Mouse (Mus musculus) regulatory T cell (primary cell): Measurements from ENCODE around the gene Ift22.

Source experiments
- in situ Hi-C: fragments of 300-600 bp; cut with MboI, MseI; formaldehyde crosslinking; loops from one replicate; pipeline ENCODE4 v1.15.1; 2025; ENCODE audit warnings: high pct_unique_total_duplicates

The Ift22 gene

DNA sequence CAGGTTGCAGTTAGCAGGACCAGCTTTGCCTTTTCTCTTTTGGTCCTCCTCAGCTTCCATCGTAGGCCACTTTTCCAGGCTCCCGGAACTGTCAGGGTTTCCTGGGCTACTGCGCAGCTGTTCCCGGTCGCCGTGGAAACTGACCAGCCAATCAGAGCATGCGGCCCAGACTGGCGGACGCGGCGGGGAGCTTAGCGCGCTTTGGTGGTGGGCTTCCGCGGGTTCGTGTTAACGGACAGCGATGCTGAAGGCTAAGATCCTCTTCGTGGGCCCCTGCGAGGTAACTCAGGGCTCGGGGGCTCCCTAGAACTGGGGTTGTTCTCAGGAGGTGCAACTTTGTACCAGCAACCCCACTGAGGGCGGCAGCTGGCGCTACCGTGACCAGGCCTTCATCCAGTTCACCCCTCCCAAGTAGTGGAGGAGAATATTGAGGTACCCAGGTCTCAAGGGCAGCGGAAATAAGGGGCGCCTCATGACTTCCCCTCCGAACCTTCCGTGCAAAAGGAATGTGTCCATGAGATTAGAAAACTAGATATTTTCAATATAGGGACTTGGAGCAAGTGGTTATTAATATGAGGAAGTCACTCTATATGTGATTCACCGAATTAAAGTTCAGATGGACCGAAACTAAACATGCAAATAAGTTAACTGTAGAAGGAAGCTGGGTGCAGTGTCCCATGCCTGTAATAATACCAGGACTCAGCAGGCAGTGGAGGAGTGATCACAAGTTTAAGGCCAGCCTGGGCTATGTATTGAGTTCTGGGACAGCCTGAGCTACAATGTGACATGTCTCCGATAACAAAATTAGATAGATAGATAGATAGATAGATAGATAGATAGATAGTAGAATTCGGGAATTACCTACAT lies at the start of gene Ift22:
Gene Ift22 (plus strand): TSS at position 160 of the 867 bp plus-strand sequence.
- in situ Hi-C loops: no loop called here

DNA sequence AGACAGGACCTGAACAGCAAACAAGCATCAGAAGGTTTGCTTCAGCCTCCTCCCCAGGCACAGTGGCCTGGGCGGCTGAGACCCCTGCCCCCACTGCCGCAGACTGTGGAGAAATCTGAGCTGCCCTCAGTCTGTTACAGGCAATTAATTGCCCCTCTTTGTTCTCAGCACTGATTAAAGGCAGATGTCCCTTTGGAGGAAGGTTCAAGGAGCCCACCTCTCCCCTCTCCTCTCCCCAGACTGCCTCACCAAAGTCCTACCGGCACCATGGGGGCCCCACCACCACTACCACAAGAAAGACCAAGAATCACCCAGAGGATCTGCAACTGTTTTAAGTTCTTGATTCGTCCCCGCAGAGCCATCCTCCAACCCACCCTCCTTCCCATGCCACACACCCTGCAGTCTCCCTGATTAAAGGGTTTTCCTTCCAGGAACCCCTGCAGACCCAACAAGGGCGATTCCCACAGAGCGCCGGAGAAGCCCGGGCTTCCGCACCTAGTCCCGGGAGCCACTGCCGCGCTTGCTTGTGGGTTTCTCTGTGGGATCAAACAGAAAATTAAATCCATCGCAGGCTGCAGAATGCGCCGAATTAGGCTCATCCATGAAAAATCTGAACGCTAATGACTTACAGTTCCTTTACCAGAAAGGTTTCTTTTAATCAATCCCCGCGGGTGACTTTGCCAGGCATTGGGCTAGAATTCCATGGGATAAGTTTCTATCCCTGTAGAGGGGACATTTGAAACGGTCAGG lies 46.6 kb upstream of the Ift22 start:
- in situ Hi-C loops: no loop called here

DNA sequence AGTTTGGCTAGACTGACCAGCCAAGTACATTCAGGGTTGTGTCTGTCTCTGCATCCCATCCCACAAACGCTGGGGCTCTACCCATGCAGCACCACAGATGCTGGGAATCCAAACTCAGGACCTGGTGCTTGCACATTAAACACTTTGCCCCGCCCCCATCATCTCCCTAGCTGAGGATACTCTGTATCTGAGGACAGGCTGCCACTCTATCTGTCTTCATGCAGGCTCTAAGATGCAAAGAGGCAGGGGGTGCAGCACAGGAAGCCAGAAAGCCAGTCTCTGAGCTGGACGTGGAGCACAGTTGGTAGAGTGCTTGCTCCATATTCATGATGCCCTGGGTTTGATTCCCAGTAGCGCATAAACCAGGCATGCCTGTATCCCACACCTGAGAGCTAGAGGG lies 45.1 kb upstream of the Ift22 start:
- in situ Hi-C loops: no loop called here

DNA sequence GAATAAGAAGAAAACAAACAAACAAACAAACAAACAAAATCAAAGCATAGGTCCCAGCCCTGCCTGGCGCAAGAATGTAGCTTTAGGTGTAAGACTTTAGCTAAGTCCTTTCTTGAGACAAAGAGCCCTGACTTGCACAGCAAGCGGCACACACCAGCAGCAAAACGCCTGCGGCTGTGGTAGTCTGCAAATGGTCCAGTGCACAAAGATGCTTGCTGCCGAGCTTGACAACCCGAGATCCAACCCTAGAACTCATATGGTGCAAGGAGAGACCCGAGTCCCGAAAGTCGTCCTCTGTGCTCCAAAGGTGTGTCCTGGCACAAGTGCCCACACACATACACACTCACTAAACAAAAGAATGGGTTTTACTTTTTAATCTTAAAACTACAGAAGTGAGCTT lies 44.7 kb upstream of the Ift22 start:
- in situ Hi-C loops: no loop called here

DNA sequence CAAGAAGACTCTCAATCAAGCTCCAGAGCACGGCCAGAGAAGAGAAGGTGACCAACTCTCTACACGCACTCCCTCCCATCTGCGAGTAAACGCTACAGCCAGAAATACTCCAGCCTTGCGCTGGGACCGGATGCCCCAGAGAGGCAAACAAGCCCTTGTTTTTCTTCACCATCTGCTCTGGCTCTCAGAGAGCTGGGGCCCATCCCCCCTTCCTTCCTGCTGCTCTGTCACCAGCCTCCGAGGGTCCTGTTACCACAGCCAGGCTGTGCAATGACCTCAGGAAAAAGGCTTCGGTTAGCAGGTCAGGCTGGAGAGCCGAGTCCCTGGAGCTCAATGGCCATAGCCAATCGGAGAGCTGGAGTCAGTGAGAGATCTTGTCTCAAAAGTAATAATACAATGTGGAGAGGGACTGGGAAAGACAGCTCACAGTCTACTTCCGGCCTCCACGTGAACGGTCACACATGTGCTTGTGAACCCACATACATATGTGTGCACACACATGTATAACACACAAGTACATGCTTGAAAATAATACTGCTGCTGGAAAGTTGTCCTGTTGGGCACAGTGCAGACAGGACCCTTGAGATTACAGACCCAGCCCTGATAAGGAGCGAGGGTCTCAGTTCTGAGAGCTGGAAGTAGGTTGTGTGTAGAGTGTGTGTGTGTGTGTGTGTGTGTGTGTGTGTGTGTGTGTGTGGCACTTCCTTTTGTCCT lies 43.8 kb upstream of the Ift22 start:
- in situ Hi-C loops: no loop called here

DNA sequence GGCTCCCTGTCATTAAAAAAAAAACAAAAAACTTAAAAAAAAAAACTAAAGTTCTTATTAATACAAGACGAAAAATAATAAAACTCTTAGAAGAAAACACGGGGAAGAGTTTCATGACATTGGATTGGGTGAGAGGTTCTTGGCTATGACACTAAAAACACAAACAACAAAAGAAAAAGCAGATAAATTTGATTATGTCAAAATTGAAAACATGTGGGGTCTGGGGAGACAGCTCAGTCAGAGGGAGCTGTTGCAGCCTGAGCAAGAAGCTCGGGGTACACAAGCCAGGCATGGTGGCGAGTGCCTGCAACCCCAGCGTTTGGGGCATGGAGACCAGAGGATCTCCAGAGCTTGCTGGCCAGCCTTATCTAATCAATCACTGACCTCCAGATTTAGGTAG lies 40.2 kb upstream of the Ift22 start:
- in situ Hi-C loops: no loop called here

DNA sequence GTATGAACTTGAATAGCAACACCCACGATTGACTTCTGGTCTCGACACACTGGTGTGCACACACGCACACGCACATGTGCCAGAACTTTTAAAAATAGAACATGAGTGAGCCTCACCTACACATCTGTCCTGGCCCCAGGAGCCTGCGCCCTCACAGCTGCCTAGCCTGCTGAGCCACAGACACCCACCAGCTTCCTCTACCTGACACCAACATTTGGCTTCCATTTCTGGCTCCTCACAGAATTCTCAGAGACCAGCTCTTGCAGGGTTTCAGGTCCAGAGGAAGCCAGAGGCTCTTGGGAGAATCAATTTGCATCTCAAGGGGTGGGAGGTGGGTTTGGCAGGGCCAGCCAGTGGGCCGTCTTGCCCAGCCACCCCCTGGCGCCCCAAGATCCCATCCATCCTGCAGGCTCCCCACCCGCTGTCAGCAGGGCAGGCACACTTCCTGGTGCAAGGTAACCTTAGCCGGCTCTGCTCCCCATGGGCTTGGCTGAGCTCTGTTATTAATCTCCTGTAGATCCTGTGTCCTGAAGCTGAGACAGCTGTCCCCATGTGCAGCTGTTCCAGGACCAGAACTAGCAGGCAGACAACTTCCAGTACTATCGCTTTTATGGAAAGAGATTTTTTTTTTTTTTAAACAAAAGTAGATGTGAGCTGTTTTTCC lies 38.4 kb upstream of the Ift22 start:
- in situ Hi-C loops: loop anchor here (10.0 kb wide), 1 partner anchor 375 kb away; no protein-coding TSS in a partner anchor

DNA sequence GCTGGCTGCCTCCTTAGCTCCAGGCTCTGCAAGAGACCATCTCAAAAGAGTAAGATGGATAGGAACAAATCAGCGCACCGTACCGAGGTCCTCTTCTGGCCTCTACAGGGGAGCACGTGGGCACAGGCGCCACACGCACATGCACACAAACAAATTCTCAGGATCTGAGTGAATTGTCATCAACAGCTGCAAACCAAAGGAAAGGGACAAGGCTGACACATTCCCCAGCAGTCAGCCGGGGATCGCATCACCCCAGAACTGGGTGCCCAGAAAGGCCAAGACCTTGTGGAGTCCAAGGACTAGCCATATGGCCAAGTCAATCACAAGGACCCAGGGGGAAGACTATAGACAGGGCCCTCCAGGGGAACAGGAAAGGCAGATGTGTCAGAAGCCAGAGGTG lies 35.5 kb upstream of the Ift22 start:
- in situ Hi-C loops: loop anchor here (10.0 kb wide), 1 partner anchor 378 kb away; no protein-coding TSS in a partner anchor

DNA sequence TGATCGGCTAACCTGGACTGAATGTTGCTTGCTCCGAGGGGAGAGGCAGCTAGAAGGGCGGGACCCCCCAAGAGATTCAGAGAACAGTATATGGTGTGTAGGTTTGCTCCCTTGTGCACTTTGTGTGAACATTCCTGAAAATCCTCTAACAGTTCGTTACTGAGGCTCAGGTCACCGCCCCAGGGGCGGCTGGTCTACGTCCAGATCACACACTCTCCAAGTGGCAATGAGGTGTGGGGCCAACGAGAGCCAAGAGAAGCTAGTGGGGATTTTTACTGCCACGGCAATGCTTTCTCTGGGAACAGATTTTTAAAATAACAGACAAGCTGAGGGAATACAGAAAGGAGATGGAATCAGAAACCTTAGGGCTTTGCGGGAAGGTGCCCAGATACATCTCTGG lies 33.7 kb upstream of the Ift22 start:
- in situ Hi-C loops: loop anchor here (10.0 kb wide), 1 partner anchor 379 kb away; no protein-coding TSS in a partner anchor

DNA sequence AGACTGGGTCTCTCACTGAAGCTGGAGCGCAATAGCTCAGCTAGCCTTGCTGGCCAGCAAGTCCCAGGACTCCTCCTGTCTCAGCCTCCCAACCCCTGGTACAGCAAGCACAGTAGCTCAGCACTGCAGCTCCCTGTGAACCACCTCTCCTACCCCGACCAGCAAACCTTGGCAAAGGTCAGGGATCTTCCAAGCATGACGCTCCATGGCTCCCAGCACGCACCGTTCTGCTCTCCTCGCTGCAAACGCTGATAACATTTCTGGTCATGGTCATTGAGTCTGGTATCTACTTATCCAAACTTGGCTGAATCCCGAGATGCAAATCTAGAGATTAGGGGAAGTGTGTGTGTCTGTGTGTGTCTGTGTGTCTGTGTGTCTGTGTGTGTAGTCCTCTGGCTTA lies 27.8 kb upstream of the Ift22 start:
- in situ Hi-C loops: loop anchor here (5.0 to 10.0 kb wide), 2 partner anchors 88 to 1415 kb away; no protein-coding TSS in a partner anchor

DNA sequence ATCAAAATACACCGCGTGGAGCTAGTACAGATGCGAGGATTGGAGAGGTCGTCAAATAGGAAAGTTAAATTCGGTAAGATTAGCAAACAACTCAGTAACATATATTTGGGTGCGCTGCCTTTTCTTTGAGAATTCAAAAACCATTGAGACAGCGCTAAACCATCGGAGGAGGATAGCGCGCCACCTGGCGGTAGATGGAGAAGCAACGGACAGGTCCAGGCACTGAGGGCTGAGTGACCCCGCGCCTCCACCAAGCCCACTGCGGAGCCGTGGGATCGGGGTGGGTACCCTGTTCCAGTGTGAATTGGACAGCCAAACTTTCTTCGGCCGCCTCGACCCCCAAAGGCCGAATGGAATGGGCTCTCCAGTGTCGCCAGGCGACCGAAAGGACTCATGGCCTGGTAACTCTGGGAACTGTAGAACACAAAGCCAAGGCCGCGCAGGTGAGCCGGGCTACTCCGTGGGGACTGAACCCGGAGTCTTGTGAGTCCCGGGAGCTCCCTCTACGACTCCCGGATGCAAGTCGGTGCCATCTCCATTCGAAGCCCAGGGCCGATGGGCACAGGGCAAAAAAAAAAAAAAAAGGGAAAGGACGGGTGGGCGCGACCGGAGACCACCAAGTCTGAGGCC lies 26.5 kb upstream of the Ift22 start:
- in situ Hi-C loops: loop anchor here (5.0 to 10.0 kb wide), 2 partner anchors 89 to 1417 kb away; no protein-coding TSS in a partner anchor

DNA sequence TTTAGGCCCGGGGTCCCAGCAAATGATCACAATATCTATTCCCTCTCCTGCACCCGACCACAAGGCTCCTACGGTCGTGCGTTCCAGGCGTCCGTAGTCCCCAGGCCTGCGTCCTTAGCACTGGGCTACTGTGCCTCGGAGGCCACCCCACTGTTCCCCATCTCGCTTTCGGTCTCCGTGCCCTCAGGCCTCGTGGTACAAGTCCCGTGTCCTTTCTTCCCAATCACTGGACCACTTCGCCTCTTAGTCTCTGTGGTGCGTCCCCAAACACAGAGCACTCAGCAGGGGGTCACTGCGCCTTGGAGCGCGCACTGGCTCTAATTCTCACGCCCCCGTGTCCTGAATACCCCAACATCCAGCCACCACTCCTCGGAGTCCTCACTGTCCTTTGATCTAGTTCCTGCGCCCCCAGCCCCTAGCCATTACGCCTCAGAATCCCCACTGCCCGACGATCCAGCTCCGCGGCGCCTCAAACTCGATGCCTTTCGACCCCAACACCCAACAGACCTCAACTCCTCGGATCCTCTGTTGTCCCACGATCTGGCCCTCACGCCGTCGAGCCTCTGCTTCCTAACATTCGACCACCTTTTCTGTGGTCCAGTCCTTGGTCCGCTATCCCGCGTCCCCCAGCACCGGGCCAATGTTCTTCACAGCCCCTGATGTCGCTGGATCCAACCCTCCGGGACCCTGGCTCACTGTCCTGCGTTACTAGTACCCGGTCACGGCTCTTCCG lies 25.7 kb upstream of the Ift22 start:
- in situ Hi-C loops: loop anchor here (5.0 to 10.0 kb wide), 2 partner anchors 90 to 1417 kb away; no protein-coding TSS in a partner anchor

DNA sequence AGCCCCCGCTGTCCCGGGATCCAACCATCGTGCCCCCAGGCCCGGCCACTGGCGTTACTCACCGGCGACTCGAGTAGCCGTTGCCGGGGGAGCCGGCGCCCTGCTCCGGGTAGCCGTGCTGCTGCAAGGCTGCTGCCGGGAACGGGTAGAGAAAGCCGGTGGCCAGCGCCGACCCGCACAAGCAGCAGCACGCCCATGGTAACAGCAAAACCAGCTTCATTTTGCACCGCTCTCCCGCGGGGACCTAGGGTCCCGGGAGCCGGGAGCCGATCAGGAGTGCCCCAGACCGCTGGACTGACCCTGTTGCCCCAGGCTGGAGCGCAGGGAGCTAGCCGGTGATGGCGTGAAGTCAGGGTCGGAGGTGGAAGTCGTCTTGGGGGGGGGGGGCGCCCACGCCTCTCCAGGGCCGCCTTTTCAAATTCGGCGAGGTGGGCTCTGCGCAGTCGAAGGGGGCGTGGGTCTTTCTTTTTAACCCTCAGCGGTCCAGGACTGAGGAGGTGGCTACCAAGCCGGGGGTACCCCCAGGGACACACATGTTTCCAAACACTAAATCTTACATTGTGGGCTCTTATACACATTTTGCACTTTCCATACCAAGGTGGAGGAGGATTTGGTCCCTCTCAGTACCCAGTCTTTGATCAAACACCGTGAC lies 25.0 kb upstream of the Ift22 start, which contains the start of gene Col26a1:
Gene Col26a1 (minus strand): TSS at position 422 of the 652 bp plus-strand sequence.
- in situ Hi-C loops: loop anchor here (5.0 to 10.0 kb wide), 2 partner anchors 91 to 1418 kb away; no protein-coding TSS in a partner anchor

DNA sequence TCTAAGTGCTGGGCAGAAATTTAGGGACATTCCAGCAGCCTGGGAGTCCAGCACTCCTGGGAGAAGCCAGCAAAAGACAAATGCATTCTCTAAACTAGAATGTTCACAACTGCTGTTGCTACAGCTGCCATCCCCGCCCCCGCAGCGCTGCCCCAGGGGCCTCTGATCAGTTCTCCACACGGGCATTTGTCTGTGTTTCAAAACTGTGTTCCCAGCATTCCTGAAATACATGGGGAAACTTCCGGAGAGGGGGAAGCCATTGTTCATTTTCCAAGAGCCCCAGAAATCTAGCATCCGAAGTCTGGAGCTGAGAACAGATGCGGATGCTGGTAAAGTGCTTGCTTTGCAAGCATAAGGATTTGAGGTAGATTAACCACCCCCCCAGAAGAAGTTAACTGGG lies 21.0 kb upstream of the Ift22 start:
- in situ Hi-C loops: loop anchor here (5.0 to 10.0 kb wide), 2 partner anchors 45 to 1422 kb away; no protein-coding TSS in a partner anchor

DNA sequence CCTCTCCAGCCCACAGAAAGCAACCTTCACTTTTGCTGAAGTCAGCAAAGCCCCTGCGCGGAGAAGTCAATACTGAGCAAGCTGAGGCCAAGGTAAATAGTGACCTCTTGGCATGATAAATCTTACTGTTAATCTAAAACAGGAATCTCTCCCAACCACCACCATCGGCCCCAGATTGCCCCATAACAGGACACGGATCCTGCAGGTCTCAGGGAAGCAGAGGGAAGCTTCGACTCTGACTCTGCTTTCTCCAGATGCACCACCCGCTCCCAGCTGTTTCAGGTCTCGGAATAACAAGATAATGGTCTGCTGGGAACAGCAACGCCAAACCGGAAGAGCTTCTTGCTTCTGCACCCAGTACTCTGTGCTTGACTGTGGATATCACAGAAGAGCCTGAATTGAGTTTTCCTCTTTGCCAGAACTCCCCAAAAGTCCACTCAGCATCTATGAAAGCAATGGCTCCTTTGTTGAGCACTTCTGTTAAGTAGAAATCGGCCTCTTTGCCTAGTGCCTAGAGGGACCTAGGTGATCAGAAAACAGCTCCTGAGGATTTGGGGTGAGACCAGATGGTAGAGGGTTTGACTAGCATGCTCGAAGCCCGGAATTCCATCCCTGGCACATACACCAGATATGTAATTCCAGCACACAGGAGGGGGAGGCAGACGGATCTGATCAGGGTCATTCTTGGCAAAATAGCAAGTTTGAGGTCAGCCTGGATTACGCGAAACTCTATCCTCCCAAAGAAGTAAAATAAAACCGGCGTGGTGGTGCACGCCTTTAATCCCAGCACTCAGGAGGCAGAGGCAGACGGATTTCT lies 19.2 kb upstream of the Ift22 start:
- in situ Hi-C loops: loop anchor here (5.0 to 10.0 kb wide), 2 partner anchors 46 to 1424 kb away; no protein-coding TSS in a partner anchor

DNA sequence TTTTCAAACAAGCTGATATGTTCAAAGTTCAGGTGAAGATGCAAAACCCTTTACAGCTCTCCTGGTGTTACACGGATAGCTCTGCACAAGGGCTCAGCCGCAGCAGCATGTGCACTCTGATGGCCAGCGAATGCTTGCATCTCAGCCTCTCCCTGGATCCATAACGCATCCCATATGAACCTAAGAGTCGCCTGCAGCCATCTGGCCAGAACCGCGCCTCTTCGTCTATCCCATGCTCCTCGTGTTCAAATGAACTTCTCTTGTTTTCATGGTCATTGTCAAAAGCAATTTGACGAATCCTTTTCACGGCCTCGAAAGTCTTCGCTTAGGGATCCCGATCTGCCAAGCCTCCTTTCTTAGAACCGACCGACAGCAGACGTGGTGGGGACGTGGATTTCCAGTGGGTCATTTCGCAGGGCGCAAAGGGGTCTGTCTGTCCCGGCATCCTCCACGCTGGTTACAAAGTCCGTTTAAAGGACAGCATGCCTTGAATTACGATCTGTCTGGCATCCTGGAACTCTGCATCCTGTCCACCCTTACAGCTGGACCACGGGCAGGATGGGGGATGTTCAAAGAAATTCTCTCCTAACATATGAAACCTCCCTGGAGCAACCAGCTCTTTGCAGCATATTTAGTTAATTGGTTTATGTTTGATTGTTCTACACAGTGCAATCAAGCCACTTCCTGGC lies 13.0 kb upstream of the Ift22 start:
- in situ Hi-C loops: no loop called here

DNA sequence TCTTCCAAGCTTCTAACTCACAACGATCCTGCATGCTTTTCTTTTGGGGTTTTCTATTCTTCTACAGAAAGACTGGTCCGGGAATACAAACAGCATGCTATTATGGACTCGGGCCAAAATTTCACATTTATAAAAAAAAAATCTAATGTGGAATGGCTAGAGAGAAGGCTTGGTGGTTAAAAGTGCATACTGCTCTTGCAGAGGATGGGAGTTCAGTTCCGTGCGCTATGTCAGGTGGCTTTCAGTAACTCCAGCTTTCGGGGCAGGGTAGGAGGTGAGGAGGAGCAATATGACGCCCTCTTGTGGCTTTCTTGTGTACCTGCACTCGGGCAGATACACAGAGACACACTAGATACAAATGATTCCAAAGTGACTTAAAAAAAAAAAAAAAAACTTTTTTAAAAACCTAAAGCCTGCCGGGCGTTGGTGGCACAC lies 12.4 kb upstream of the Ift22 start:
- in situ Hi-C loops: no loop called here

DNA sequence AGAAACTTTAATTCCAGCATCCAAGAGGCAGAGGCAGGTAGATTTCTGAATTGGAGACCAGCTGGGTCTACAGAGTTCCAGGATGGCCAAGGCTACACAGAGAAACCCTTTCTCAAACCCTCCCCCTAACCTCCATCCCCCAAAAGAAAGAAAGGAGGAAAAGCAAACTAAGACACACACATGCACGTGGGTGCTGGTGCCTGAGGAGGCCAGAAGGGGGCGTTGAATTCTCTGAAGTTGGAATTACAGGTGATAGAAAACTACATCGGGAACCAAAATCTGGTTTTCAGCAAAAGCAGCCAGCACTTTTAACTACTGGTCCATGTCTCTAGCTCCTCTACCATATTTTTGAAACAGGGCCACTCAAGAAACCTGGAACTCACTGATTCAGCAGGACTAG lies 3.3 kb upstream of the Ift22 start:
- in situ Hi-C loops: no loop called here
